Mouse (Mus musculus) left cerebral cortex, postnatal 36 days (tissue): ENCODE measurements around the gene Slc35g3. TPM values are rescaled to one million over a fixed set of nuclear protein-coding genes. Genes with fewer than 3 reads are reported as not detected.

Source experiments
- DNase-seq, 2 experiments: peaks; one replicate each; pipeline ENCODE4 v3.0.0; 2021 to 2022; ENCODE audit warnings: low spot score in 2 of 2, mixed read lengths in 1 of 2
- intact Hi-C: fragments of 180-260 bp; cut with DNase I; formaldehyde crosslinking; loops from one replicate; pipeline ENCODE4 v1.15.1; 2025
- total RNA-seq, 2 experiments: library from RNA; stranded (reverse); gene quantifications; 2 replicates each; pipeline ENCODE4 v1.2.3; 2021

Slc35g3 gene
- total RNA-seq, 2 experiments from 2014 or later = not detected

- intact Hi-C loops = no loop called here
- no peak for DNase-seq
Measured at GRCm38 (mm10) chr11:69791420-69791819, 29.7 kb upstream of the Slc35g3 start.

- no peak for DNase-seq
Measured at GRCm38 (mm10) chr11:69789431-69789830, 27.7 kb upstream of the Slc35g3 start.

GRCm38 (mm10) chr11:69787306-69787705 is 25.5 kb upstream of the Slc35g3 start:
- intact Hi-C loops = no loop called here

More at GRCm38 (mm10) chr11:69789431-69789830, 27.7 kb upstream of the Slc35g3 start:
- intact Hi-C loops = no loop called here

GRCm38 (mm10) chr11:69784793-69785272 is 23.1 kb upstream of the Slc35g3 start:
- intact Hi-C loops = no loop called here
- no peak for DNase-seq

More at GRCm38 (mm10) chr11:69787306-69787705, 25.5 kb upstream of the Slc35g3 start:
- DNase-seq = no peak

GRCm38 (mm10) chr11:69781828-69782227 is 20.1 kb upstream of the Slc35g3 start:
- DNase-seq = no peak
- intact Hi-C loops = no loop called here

- no peak for DNase-seq
- intact Hi-C loops = no loop called here
Measured at GRCm38 (mm10) chr11:69778985-69779384, 17.2 kb upstream of the Slc35g3 start.

GRCm38 (mm10) chr11:69778258-69778982 is 16.7 kb upstream of the Slc35g3 start:
- no peak for DNase-seq
- intact Hi-C loops = no loop called here

- DNase-seq = no peak
- intact Hi-C loops = no loop called here
Measured at GRCm38 (mm10) chr11:69777504-69778257, 15.9 kb upstream of the Slc35g3 start.

- no peak for DNase-seq
- intact Hi-C loops = no loop called here
Measured at GRCm38 (mm10) chr11:69776488-69776887, 14.7 kb upstream of the Slc35g3 start.

- no peak for DNase-seq
- intact Hi-C loops = no loop called here
Measured at GRCm38 (mm10) chr11:69775716-69776115, 13.9 kb upstream of the Slc35g3 start.

GRCm38 (mm10) chr11:69774961-69775360 is 13.2 kb upstream of the Slc35g3 start:
- intact Hi-C loops = no loop called here
- DNase-seq = no peak

- intact Hi-C loops = no loop called here
- DNase-seq = no peak
Measured at GRCm38 (mm10) chr11:69767625-69767909, 5.8 kb upstream of the Slc35g3 start.

GRCm38 (mm10) chr11:69766872-69767624 is 5.3 kb upstream of the Slc35g3 start:
- intact Hi-C loops = loop anchor here (1.0 kb wide), 1 partner anchor 36 kb away; no protein-coding TSS in a partner anchor
- no peak for DNase-seq

- intact Hi-C loops = loop anchor here (1.0 kb wide), 1 partner anchor 37 kb away; no protein-coding TSS in a partner anchor
Measured at GRCm38 (mm10) chr11:69766126-69766609, 4.4 kb upstream of the Slc35g3 start.

GRCm38 (mm10) chr11:69765221-69766125 is 3.7 kb upstream of the Slc35g3 start, which contains the start of gene Zbtb4:
Gene Zbtb4, plus strand, starts transcription at chr11:69765912.
- peak; percentile 43 to 46 for DNase-seq
- intact Hi-C loops = loop anchor here (1.0 kb wide), 1 partner anchor 38 kb away; no protein-coding TSS in a partner anchor

More at GRCm38 (mm10) chr11:69766126-69766609, 4.4 kb upstream of the Slc35g3 start:
- DNase-seq = peak; percentile 70 to 77

GRCm38 (mm10) chr11:69763551-69763950 is 1.8 kb upstream of the Slc35g3 start:
- intact Hi-C loops = no loop called here
- no peak for DNase-seq

GRCm38 (mm10) chr11:69760901-69761200 is 917 bp downstream of the Slc35g3 start:
- intact Hi-C loops = no loop called here
- DNase-seq = no peak

GRCm38 (mm10) chr11:69760160-69760900 is 1.4 kb downstream of the Slc35g3 start:
- no peak for DNase-seq
- intact Hi-C loops = no loop called here
